Mouse (Mus musculus): ENCODE measurements around the gene Dnajb12.

Gene Dnajb12

DNA sequence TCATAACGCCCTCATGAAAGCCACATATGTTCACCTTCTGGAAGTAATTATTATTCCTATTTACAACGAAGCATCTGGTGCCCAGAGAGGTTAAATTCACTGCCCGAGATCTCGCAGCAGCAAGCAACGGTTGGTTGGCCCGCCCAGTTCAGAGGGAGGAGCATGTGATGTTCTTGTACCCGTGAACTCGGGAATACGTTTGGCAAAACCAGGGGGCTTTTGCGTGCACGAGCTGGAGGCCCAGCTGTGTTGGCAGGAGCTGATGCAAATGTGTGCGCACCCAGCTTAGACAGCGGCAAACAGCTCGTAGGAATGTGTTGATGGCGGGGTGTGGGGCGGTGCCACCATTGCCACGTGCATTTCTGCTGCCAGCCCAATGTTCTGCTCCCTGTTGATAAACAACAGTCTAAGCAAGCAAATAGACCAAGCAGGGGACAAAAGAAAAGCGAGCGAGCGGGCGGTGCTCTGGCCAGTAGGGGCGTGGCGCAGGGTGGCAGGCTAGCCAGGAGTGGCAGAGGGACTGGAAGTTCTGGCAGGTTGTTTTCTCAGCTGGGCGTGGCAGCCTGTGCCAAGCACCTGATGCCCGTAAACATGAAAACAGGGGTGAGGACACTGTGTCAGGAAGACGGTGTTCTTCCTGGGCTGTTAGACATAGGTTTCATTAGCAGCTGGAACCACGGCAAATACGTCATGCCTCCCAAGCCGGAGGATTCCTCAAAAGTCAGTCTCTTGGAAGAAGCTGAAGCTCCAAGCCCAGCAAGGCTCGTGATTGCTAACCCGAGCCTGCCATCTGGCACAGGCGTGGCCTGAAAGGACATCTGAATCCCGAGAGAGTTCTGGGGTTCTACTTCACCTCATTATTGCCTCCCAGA, 41.7 kb downstream of the Dnajb12 start:
- peak; percentile 98 for DNase-seq

DNA sequence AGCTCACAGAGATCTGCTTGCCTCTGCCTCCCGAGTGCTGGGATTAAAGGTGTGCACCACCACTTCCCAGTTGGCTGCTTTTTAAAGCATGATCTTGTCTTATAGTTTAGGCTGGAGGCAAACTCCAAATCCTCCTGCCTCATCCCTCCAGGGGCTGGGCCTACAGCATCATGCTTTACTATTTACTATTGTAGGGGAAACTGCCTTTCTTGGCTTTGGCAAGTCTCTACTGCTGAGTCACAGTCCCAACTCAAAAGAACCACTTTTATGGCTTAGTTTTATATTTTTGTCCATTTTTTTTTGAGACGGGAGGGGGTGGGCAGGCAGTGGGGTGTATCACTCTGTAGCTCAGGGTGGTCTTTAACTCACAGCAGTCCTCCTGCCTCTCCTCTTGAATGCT, 44.1 kb downstream of the Dnajb12 start:
- no peak for DNase-seq

DNA sequence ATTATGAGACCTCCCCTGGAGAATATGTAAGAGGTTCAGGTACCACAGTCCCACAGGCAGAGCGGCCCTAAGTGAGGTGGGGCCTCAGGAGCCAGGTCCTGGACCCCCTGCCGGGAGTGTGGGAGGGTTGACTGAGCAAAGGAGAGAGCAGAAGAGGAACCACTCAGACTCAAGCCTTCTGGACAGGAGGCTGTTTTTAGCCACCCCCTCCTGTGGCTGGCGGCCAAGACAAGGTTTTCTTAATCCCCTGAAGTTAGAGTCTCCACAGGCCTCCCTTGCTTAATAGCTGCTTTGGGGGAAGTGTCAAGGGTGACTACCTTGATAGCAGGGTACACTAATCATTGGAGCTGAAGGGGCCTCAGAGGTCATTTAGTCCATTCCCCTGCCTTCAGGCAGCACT, 44.9 kb downstream of the Dnajb12 start:
- peak; percentile 92 for DNase-seq

DNA sequence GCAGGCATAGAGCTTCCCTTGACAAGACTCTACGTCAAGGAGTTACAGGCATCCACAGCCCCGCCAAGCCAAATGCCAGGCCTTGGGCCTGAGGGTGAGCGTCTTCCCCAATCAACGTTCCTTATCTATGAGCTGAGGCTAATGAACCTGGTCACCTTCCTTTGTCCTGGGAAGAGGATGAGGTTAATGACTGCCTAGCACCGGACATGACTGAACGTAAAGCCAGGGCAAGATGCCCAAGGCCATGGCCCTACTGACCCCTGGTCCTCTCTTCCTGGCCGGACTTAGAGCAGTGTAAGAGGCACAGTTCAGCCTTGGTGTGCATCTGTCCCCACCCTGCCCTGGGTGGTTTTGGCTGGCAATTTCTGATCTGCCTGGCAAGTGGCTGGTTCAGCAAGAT, 49.8 kb downstream of the Dnajb12 start:
- no peak for DNase-seq

DNA sequence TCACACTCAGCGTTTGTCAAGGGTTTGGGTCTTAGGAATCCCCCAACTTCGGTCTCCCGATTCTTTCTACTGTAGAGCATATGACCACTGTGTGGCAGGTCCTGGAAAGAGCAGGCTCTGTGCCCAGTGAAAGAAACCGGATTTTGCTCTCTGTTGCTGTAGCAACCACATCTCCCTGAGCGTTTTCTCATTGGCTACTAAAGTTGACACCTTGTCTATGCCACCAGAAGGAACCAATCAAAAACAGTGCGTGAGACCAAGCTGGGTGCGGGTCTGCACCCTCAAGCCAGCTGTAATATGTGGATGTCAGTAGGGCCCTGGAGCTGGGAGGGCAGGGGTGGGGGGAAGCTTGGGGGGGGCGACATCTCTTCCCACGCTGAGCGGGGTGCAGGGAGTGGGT, 51.6 kb downstream of the Dnajb12 start:
- DNase-seq: no peak

DNA sequence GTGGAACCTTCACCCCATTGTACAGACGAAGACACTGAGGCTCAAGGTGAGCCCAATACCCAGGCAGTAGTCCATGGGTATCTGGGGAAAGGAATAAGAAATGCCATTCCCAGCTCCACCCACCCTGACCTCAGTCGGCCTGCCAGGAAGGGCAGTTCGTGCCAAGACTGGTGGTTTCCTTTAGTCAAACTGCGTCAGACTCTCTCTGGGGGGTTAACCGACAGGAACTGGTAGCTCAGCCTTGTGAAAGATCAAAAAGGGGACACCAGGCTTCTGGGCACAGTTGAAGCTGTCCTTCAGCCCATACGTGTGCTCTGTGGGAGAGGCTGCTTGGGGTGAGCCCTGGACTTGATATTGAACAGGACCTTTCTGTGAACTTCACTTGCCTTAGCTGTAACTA, 53.2 kb downstream of the Dnajb12 start:
- no peak for DNase-seq

DNA sequence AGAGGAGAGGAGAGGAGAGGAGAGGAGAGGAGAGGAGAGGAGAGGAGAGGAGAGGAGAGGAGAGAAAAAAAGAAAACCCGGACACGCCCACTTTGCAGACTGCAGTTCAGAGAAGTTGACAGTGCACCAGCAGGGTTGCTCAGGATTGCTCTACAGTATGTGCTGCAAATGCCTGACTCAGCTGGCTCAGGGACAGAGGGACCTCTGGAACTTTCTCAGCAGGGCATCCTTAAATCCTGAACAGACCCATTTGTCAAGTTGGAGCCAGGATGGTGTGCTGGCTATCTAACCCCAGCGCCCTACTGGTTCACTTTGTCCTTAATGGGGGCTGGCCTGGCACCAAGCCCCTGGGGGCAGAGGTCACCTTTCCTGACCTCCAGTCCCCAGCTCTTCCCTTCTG, 54.7 kb downstream of the Dnajb12 start:
- DNase-seq: no peak

DNA sequence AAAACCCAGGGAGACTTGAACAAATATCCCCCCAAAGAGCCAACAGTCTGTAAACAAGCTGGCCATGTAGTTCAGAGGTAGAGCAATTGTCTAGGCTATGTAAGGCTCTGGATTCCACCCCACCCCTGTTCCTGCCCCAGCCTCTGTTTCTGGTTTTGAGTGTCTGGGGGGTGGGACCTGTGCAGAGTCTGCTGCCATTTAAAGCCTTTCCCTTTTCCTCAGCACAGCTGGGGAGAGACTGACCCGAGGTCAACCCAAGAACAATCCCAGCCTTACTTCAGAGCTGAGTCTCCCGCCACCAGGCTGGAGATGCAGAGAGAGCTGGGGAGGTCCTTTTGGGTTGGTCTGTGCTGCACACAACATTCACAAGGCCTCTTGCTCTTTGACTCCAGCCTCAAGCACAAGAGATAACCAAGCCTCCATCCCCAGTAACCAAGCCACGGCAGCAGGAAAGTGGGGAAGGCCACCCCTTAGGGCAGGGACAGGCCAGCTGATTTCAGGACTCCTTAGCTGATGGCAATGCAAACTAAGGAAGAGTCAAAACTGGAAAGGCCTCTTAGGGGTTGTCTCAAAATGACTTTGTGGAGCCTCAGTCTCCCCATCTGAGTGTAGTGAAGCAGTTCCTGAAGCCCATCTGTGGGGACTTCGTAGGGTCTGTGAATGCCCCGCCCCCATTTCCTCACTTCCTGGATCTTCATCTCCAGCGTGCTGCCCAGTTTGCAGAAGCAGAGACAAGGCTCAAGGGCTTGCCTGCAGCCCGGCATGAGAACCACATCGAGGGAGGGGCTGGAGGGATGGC, 56.9 kb downstream of the Dnajb12 start:
- peak; percentile 90 for DNase-seq

DNA sequence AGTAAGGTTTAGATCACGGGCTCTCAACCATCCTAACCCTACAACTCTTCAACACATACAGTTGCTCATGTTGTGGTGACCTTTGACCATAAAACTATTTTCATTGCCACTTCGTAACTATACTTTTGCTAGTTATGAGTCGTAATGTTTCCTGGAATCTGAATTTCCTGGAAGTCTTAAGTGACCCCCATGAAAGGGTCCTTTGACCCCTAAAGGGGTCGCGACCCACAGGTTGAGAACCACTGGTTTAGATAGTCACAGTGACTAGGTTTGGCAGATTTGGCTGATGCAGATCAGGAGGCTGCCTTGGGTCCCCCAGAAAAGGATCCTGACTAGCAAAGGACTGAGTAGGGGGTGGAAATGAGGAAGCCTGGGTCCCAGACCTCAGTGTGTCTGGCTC, 59.3 kb downstream of the Dnajb12 start:
- no peak for DNase-seq

DNA sequence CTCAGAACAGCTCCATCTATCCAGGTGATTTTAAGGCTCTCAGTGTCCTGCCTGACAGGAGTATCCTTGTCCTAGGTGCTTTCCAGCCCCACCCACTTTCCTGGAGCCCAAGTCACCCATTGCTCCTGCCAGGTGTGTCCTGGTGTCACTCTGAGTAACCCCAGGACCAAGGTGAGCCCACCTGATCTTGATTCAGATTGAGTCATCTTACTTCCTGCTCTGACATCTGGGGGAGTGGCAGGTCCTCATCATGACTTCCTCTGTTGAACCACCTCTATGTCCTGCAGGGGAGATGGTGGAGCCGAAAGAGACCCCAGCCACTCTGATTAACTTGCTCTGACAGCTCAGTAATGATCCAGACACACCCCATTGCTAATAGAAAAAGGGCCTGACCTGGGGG, 59.7 kb downstream of the Dnajb12 start:
- no peak for DNase-seq

DNA sequence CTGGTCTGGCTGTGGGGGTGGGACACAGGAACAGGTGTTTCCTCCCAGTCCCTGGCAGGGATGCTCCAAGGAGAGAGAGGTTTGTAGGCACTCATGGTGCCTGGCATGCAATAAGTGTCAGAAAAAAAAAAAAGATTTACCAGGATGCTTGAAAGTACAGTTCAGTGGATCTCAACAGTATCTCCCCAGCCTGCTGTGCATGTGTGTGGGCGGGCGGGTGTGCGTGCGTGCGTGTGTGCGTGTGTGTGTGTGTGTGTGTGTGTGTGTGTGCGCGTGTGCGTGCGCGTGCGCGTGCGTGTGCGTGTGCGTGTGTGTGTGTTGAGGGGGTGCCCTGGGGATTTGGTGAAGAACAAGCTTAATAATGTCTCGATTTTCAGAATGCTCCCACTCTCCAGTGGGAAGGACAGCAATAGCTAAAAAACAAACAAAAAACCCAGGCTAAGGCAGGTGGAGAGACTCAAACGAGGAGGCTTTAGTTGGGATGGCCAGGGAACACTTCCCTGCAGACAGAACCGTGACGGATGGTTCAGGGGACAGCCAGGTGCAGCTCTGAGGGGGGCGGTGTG, 63.0 kb downstream of the Dnajb12 start:
- no peak for DNase-seq

DNA sequence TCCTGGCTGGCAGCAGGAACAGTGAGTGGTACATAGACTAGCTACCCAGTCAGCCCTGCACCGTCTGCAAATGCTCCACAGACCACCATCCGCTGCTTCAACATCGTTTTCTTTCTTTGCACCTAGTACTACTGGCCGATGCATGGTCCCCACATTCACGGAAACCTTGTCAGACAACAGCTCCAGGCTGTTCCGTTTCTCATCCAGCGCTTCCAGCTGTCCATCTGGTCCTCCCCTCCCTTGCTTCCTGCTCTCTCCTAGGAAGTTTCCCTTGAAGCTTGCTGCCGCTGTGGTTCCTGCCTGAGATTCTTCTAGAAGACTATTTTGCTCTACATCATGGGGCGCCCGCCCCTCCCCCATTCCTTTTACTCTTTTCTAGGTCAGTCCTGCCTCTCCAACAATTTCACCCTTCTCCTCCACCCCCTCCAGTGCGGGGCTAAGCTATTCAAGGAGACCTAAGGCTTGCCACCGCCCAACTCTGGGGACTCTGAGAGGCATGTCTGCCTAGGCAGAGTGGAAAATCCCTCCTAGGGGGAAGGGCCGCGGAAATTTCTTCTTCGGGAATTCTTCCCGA, 63.6 kb downstream of the Dnajb12 start:
- DNase-seq: peak; percentile 97

DNA sequence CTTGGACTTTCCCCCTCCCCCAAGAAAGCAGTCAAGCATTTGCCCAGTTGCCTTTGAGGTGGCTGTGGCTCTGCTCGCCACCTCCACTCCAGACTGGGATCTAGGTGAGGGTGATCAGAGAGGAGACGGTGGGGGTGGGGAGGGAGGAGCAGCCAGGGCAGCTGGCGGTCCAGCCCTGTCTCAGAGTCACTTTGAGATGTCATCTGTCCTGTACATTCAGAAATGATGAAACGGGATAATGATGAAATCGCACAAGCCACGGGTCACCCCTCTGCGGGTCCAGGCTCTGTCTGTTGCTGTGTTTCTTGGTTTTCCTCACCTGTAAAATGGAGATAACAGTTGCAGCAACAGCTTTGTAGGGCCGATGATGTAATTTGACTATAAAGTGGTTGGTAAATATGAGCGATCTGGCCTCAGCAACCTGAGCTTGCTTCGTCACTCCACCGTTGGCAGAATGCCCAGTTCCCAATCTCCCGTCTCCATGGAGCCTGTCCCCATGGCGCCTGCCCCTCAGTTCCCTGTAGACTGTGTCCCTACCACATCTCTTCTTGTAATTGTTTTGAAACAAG, 64.1 kb downstream of the Dnajb12 start:
- DNase-seq: peak; percentile 97

DNA sequence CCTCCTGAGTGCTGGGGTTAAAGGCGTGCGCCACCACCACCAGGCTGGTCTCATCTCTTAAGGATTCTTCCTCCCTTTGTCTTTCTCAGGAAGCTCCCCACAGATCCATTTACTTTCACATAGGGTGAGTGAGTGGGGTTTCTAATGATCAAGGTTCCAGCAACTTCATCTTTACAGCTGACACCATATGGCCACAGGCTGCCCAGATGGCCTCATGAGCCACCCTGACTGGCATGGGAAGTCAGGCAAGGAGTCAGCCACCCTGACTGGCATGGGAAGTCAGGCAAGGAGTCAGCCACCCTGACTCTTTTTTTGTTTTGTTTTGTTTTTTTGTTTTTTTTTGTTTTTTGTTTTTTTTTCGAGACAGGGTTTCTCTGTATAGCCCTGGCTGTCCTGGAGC, 66.1 kb downstream of the Dnajb12 start:
- DNase-seq: no peak

DNA sequence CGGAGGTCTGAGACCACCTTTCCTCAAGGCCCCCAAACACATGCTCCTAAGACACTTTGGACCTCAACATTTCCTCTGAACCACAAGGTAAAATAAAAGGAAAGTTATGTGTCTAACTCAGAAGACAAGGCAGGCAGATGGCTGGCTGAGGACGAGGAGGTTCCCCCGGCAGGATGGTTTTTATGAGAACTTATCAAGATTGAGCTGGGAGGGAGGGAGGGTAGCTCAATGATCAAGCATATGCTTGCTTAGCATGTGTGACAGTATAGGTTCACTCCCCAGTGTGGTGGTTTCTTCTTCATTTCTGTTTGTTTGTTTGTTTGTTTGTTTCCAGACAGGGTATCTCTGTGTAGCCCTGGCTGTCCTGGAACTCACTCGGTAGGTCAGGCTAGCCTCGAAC, 67.0 kb downstream of the Dnajb12 start:
- no peak for DNase-seq

DNA sequence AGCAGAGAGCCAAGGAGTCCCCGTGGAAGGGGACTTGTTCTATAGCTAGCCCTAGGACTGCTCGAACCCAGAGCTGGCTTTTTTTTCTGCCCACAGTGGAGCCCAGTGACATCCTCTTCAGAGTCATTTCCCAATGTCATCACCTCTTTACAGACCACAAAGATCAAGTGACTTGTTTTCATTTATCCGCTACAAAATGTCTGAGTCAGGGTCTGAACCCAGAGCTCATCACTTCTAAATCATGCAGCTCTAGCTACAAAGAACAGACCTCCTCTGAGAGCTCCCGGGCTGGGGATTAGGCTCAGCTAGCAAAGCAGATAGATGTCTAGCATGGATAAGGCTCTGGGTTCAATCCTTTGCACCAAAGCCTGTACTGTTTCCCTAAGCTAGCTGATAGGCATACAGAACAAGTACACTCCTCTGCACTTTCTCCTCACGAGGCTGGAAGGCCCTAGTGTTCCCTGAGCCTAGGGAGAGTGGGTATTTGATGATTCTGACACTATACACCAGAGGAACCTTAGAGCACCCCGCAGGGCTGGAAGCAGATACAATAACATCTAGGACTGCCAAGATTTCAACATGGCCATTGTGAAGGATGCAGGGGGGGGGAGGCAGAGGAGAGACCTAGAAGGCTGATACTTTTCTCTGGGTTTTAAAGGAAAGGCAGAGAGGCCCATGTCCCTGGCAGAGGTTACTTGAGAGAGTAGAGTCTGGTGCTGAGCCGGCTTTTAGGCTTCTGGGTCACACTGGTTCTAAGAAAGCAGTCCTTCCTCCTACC, 68.1 kb downstream of the Dnajb12 start:
- peak; percentile 96 for DNase-seq

DNA sequence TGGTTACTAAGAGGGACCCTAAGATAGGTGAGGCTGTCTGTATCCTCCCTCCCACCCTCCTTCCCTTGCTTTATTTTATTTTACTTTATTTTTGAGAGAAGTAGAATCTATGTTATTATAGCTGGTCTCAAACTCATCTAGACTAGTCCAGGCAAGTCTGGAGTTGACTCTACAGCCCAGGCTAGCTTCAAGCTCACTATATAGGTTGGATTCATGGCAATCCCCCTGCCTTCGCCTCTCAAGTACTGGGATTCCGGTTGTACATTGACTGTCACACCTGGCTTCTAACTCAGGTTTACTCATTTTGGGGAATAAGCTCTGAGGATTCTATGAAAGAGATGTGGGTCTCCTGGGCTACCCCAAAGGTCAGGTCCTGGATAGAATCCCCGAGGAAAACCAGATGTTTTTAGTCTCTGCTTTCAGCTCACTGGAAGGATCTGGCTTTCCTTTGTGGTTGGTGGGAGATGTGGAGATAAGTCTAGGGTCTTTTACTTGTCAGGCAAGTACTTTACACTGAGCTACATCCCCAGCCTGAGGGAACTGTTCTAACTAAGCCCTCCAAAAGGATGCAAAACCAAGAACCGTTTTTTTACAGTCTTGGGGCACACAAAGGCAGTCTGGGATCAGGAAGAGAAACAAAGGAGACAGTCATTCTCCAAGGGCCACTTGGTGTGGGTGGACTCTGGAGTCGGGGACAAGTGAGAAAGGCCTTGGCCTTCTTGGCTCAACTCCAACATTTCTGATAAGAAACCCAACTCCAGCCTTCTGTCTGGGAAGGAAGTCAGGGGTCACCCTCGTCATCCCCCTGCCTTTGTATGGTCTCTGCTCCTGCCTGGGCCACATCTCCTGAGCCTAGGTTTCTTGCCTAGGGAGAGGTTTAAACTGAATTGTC, 69.3 kb downstream of the Dnajb12 start:
- peak; percentile 97 for DNase-seq

Measured in heart, adult 11 months (tissue).